Mouse (Mus musculus): ENCODE data around the gene Slc30a10. TPM values are rescaled to one million over a fixed set of nuclear protein-coding genes. Genes with fewer than 3 reads are reported as not detected.

Gene Slc30a10
- total and polyA plus RNA-seq, 3 experiments: not detected

DNA sequence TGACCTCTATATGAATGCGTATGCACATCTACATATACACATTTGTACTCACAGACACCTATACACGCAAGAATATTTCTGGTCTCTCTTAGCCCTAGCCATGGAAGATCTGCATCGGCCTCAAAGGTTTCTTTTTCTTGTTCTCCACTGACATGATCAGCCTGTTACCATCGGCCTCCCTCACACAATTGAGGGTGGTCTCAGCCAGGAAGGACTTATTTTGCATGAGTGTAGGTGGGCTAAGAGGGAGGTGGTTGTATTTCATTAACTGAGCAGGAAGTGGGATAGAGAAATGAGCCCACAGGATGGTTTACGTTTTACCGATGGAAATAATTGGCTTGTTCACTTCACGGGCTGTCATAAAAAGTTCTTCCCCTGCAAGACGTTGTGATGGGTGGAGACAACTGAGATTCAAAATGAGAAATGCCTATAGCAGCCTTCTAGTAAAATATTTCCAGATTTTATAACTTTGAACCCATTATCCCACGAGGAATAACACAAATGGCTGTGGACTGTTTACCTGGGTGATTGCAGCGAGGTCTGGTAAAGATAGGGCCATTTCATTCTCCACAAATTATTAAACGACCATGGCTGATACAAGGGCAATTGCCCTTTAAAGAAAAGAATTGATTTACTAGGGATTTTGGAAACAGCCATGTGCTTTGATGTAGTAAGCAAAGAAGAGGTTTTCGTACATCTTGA, 28.9 kb downstream of the Slc30a10 start:
- Histone ChIP-seq H3K27ac (ENCODE audit: insufficient read depth, low read depth) (no peak overlapping the region), H3K79me2 (replicated peaks; ENCODE audit: control insufficient read depth, extremely low read depth, insufficient read depth, poor library complexity, severe bottlenecking) (no peaks in the 10 kb centered on the region), H3K9ac (ENCODE audit: insufficient read depth, low read depth) (no peak overlapping the region), H3K4me2 (ENCODE audit: insufficient read depth, low read depth, poor library complexity, severe bottlenecking) (no peak overlapping the region), H3K4me1 (ENCODE audit: control insufficient read depth in 1 of 2, insufficient read depth in 2 of 2) (peaks cover 0 to 6% of the 10 kb centered on the region in 2 experiments; a peak in 2 of 4 replicates), H3K4me3 (replicated peaks in 1 of 3; ENCODE audit: low read depth in 2 of 3, low read length in 2 of 3, poor library complexity in 1 of 3) (no peak overlapping the region), H3K9me3 (replicated peaks; ENCODE audit: low read length) (no peaks in the 10 kb centered on the region), H3K27me3 (replicated peaks) (no peaks in the 10 kb centered on the region), H3K36me3 (replicated peaks in 1 of 2; ENCODE audit: control insufficient read depth in 1 of 2, insufficient read depth in 1 of 2, low read length in 1 of 2) (no peaks in the 10 kb centered on the region)
- TF ChIP-seq JUN (IDR thresholded peaks at IDR 0.05; ENCODE audit: insufficient read depth, low read depth, low read length) (no peak), MYC (IDR thresholded peaks at IDR 0.05; ENCODE audit: low read depth, low read length) (no peak), POLR2A (IDR thresholded peaks at IDR 0.05; ENCODE audit: low read depth, low read length) (no peak), ZKSCAN1 (IDR thresholded peaks at IDR 0.05; ENCODE audit: borderline replicate concordance, low read depth, low read length) (no peak), CTCF (conservative IDR thresholded peaks at IDR 0.05 in 1 of 2, IDR thresholded peaks at IDR 0.05 in 1 of 2; ENCODE audit: low read depth in 2 of 2, low read length in 2 of 2) (no peak), EP300 (IDR thresholded peaks at IDR 0.05; ENCODE audit: low read length) (no peak), USF2 (conservative IDR thresholded peaks at IDR 0.05; ENCODE audit: low read depth, low read length) (no peak), TCF12 (IDR thresholded peaks at IDR 0.05; ENCODE audit: low read depth, low read length) (no peak), MEF2A (IDR thresholded peaks at IDR 0.05; ENCODE audit: borderline replicate concordance, low read depth, low read length) (no peak), MXI1 (IDR thresholded peaks at IDR 0.05; ENCODE audit: low read depth, low read length) (no peak), NELFE (IDR thresholded peaks at IDR 0.05; ENCODE audit: low read depth, low read length) (no peak), GABPA (IDR thresholded peaks at IDR 0.05; ENCODE audit: insufficient replicate concordance, low read depth, low read length) (no peak), KAT2A (IDR thresholded peaks at IDR 0.05; ENCODE audit: insufficient replicate concordance, low read length) (no peak), BHLHE40 (IDR thresholded peaks at IDR 0.05; ENCODE audit: low read depth, low read length) (no peak)
- in situ Hi-C loops (cut with MboI; ENCODE audit: low pct_ligation_motif_present, low pct_unique_long_range_greater_than_20kb, low sequenced_read_pairs): no loop called here
- no peak for DNase-seq (ENCODE audit: extremely low read depth)
- dilution Hi-C loops (cut with MboI; ENCODE audit: extremely low pct_ligation_motif_present, extremely low pct_unique_long_range_greater_than_20kb, low sequenced_read_pairs): no loop called here

DNA sequence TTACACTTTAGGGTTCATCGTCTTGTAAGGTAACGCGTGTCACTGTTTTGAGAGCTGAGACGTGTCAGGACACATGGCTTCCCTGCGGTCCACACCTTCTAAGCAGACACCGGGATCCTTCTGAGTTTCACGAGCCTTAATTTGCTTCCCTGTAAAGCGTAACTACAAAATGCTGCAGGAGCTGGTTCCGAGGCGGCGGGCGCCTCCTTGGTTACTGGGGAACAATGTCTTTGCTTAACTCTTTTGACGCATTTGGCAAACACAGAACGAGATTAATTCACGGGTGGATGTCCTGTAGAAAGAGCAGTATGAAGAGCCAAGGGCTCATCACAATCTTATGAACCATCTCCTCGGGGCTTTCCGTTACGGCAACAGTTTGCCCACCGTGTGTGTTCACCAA, 29.6 kb downstream of the Slc30a10 start:
- Histone ChIP-seq H3K79me2 (replicated peaks; ENCODE audit: control insufficient read depth, extremely low read depth, insufficient read depth, poor library complexity, severe bottlenecking) (no peaks in the 10 kb centered on the region), H3K27me3 (replicated peaks) (no peaks in the 10 kb centered on the region), H3K9me3 (replicated peaks; ENCODE audit: low read length) (no peaks in the 10 kb centered on the region), H3K27ac (ENCODE audit: insufficient read depth, low read depth) (no peak overlapping the region), H3K36me3 (replicated peaks in 1 of 2; ENCODE audit: control insufficient read depth in 1 of 2, insufficient read depth in 1 of 2, low read length in 1 of 2) (no peaks in the 10 kb centered on the region), H3K4me2 (ENCODE audit: insufficient read depth, low read depth, poor library complexity, severe bottlenecking) (no peak overlapping the region), H3K9ac (ENCODE audit: insufficient read depth, low read depth) (no peak overlapping the region), H3K4me1 (ENCODE audit: control insufficient read depth in 1 of 2, insufficient read depth in 2 of 2) (peaks cover 0 to 6% of the 10 kb centered on the region in 2 experiments; a peak in 2 of 4 replicates), H3K4me3 (replicated peaks in 1 of 3; ENCODE audit: low read depth in 2 of 3, low read length in 2 of 3, poor library complexity in 1 of 3) (no peak overlapping the region)
- in situ Hi-C loops (cut with MboI; ENCODE audit: low pct_ligation_motif_present, low pct_unique_long_range_greater_than_20kb, low sequenced_read_pairs): no loop called here
- TF ChIP-seq RAD21 (IDR thresholded peaks at IDR 0.05; ENCODE audit: low read depth, low read length) (no peak), SMC3 (IDR thresholded peaks at IDR 0.05; ENCODE audit: low read depth, low read length) (no peak)
- dilution Hi-C loops (cut with MboI; ENCODE audit: extremely low pct_ligation_motif_present, extremely low pct_unique_long_range_greater_than_20kb, low sequenced_read_pairs): no loop called here
- DNase-seq (ENCODE audit: extremely low read depth): no peak
